Mouse (Mus musculus) intestine, embryonic 16.5 days (tissue): ENCODE measurements around the gene Smim6. TPM values are rescaled to one million over a fixed set of nuclear protein-coding genes. Genes with fewer than 3 reads are reported as not detected.

Experiments used
- ATAC-seq: fragments of 200-750 bp; cut with Nextera tagmentation; 2 replicates; pipeline ENCODE4 v1.8.0; 2017; ENCODE audit warnings: moderate TSS enrichment, moderate library complexity
- H3K27ac ChIP-seq: fragments of 300-500 bp; sonication (generic); 2 replicates; pipeline ENCODE4 v1.5.1; 2014; ENCODE audit warnings: mild to moderate bottlenecking, low read length
- H3K27me3 ChIP-seq: fragments of 300-500 bp; sonication (generic); replicated peaks from 2 replicates; pipeline ENCODE4 v1.6.1; 2014; ENCODE audit warnings: low read length, control low read depth, mixed read lengths; ENCODE audit not compliant: control insufficient read depth, insufficient read depth
- H3K36me3 ChIP-seq: fragments of 300-500 bp; sonication (generic); 2 replicates; pipeline ENCODE4 v1.6.1; 2014; ENCODE audit warnings: low read length, control low read depth; ENCODE audit not compliant: control insufficient read depth, insufficient read depth
- H3K4me1 ChIP-seq: fragments of 300-500 bp; sonication (generic); 2 replicates; pipeline ENCODE4 v1.6.1; 2014; ENCODE audit warnings: low read length, control low read depth, mixed read lengths; ENCODE audit not compliant: control insufficient read depth, insufficient read depth
- H3K4me2 ChIP-seq: fragments of 300-500 bp; sonication (generic); 2 replicates; pipeline ENCODE4 v1.6.1; 2014; ENCODE audit warnings: low read depth, low read length, control low read depth
- H3K4me3 ChIP-seq: fragments of 300-500 bp; sonication (generic); 2 replicates; pipeline ENCODE4 v1.5.1; 2014; ENCODE audit warnings: mild to moderate bottlenecking, low read length
- H3K9ac ChIP-seq: fragments of 300-500 bp; sonication (generic); 2 replicates; pipeline ENCODE4 v1.6.1; 2014; ENCODE audit warnings: low read depth, low read length
- H3K9me3 ChIP-seq: fragments of 300-500 bp; sonication (generic); 2 replicates; pipeline ENCODE4 v1.6.1; 2016; ENCODE audit warnings: low read length, control low read depth; ENCODE audit not compliant: control insufficient read depth
- WGBS: fragments of 180-500 bp; shearing (Covaris S2); extraction: QIAGEN DNeasy Blood & Tissue Kit; methylation state at CpG from one replicate; pipeline ENCODE4 v1.1.7; 2014; 5-methylcytosine and 5-hydroxymethylcytosine counted together
- polyA plus RNA-seq: library from polyadenylated mRNA; unstranded; fragments of >200 nt; fragmentation: Nextera tagmentation; extraction: Ambion mirVana; gene quantifications from 2 replicates; pipeline ENCODE4 v1.2.1, GENCODE M21; 2015

Smim6 gene
- polyA plus RNA-seq, 1 experiment from 2014 or later, result 38.6 TPM

- no peaks in the 10 kb centered on the region for H3K9me3 ChIP-seq
- WGBS, result 51% methylated on average over 8 of the region's 8 CpGs
- H3K36me3 ChIP-seq, result no peaks in the 10 kb centered on the region
- peaks cover 41% of the 10 kb centered on the region for H3K4me1 ChIP-seq
- ATAC-seq, result peak; percentile 9; the same call in 1 of the 2 replicates
- H3K4me3 ChIP-seq, result no peak overlapping the region
- H3K4me2 ChIP-seq, result no peak overlapping the region
- H3K27me3 ChIP-seq, result no peaks in the 10 kb centered on the region
- 0 out of 2 replicates have a peak overlapping the region, but pooled peaks have one; percentile 24 for H3K9ac ChIP-seq
- H3K27ac ChIP-seq, result peak overlapping the region; percentile 38
These were observed 7.4 kb upstream of the Smim6 start for GRCm38 (mm10) chr11:115904231-115904955.

DNA sequence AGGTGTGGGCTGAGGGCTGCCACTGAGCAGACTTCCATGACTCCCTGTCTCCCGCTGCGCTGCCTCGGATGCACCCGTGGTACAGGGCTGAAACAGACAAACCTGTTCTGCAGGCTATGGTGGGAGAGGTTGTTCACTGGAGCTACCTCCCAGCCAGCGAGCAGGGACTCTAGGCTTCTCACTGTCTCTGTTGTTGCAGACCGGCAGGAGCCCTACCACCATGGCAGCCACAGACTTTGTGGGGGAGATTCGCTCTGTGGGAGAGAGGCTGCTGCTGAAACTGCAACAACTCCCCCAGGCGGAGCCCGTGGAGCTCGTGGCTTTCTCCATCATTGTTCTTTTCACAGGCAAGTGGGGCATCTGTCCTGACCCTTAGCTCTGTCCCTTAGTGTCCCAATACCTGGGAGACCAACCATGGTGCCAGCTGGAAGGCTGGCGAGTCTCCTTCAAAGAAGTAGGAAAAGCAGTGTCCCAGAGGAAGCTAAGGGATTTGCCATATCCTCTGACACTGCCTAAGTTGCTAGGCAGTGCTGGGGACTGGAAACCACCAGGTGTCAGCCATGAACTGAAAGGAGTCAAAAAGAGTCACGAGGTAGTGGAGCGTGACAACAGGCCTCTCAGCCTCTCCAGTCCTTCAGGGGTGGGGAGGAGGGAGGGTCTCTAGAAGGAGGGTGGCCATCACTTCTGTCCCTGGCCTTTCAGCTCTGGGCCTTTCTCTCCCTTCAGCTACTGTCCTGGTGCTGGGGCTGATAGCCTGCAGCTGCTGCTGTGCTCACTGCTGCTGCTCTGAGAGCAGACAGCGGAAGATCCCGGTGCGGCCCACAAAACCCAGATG lies 6.6 kb upstream of the Smim6 start:
- Histone ChIP-seq H3K4me3 (no peak overlapping the region), H3K4me1 (peaks cover 34% of the 10 kb centered on the region), H3K27ac (peak overlapping the region; percentile 38), H3K4me2 (no peak overlapping the region), H3K9ac (peak overlapping the region; percentile 37; the same call in 1 of the 2 replicates), H3K9me3 (no peaks in the 10 kb centered on the region), H3K36me3 (no peaks in the 10 kb centered on the region), H3K27me3 (no peaks in the 10 kb centered on the region)
- ATAC-seq, result peak; percentile 62
- WGBS, result 53% methylated on average over 16 of the region's 16 CpGs

DNA sequence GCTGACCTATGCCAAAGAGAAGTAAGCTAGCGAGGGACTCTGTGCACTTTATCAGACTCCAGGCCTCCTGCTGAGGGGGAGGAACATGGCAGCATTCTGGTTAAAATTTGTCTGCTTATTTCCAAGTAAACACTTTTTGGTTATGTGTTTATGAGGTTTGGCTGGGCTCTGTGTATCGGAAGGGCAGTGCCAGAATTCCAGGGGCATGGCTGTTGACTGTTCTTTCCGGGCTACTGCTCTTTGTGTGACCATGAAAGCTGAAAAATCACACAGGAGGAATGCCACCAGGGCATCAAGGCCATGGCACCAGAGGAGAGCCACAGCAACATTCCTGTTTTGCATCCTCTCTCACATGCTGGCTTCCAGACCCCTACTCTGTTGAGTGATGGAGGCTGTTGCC lies 5.7 kb upstream of the Smim6 start:
- no peaks in the 10 kb centered on the region for H3K36me3 ChIP-seq
- H3K9me3 ChIP-seq, result no peaks in the 10 kb centered on the region
- H3K4me2 ChIP-seq, result no peak overlapping the region
- H3K4me1 ChIP-seq, result peaks cover 29% of the 10 kb centered on the region
- peak overlapping the region; percentile 37; the same call in 1 of the 2 replicates for H3K9ac ChIP-seq
- ATAC-seq, result no peak
- H3K27ac ChIP-seq, result no peak overlapping the region; the same call in 1 of the 2 replicates
- 74% methylated on average over 3 of the region's 3 CpGs for WGBS
- H3K4me3 ChIP-seq, result no peak overlapping the region
- H3K27me3 ChIP-seq, result no peaks in the 10 kb centered on the region

DNA sequence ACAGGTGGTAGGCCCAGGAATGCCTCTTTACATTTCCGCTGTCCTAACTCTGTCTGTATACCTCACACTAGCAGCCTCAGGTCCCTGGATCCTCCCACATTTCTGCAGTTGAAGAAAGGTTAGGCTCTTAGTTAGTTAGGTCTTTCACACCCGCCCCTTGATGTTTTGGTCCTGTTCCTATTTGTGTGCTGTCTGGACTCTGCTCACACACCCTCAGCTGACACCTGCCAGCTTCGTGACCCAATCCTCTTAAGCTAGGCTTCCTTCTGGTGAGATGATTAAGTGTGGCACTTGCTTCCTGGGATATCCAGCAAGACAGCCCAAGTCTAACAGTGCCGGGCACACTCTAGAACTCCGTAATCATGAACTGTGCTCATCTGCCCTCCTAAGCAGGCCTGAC lies 5.3 kb upstream of the Smim6 start:
- Histone ChIP-seq H3K9ac (no peak overlapping the region), H3K9me3 (no peaks in the 10 kb centered on the region), H3K27ac (no peak overlapping the region), H3K4me1 (peaks cover 29% of the 10 kb centered on the region), H3K36me3 (no peaks in the 10 kb centered on the region), H3K4me2 (no peak overlapping the region), H3K4me3 (no peak overlapping the region), H3K27me3 (no peaks in the 10 kb centered on the region)
- ATAC-seq, result no peak
- WGBS, result 91% methylated on average over 5 of the region's 5 CpGs

- WGBS, result 67% methylated on average over 5 of the region's 5 CpGs
- Histone ChIP-seq H3K4me1 (no peaks in the 10 kb centered on the region; the same call in 1 of the 2 replicates), H3K27ac (peak overlapping the region; percentile 97), H3K9me3 (no peaks in the 10 kb centered on the region), H3K36me3 (no peaks in the 10 kb centered on the region), H3K9ac (peak overlapping the region; percentile 59; the same call in 1 of the 2 replicates), H3K4me3 (no peak overlapping the region), H3K4me2 (peak overlapping the region; percentile 30), H3K27me3 (no peaks in the 10 kb centered on the region)
- peak; percentile 82 for ATAC-seq
These were observed 669 bp upstream of the Smim6 start for GRCm38 (mm10) chr11:115911134-115911561.

GRCm38 (mm10) chr11:115916579-115916978 lies 4.8 kb downstream of the Smim6 start:
- no peaks in the 10 kb centered on the region for H3K4me1 ChIP-seq
- H3K9ac ChIP-seq, result no peak overlapping the region
- H3K4me3 ChIP-seq, result no peak overlapping the region
- no peak overlapping the region for H3K27ac ChIP-seq
- no peak overlapping the region for H3K4me2 ChIP-seq
- H3K27me3 ChIP-seq, result no peaks in the 10 kb centered on the region
- WGBS, result 88% methylated on average over 4 of the region's 4 CpGs
- no peak for ATAC-seq
- H3K36me3 ChIP-seq, result no peaks in the 10 kb centered on the region
- H3K9me3 ChIP-seq, result no peaks in the 10 kb centered on the region

DNA sequence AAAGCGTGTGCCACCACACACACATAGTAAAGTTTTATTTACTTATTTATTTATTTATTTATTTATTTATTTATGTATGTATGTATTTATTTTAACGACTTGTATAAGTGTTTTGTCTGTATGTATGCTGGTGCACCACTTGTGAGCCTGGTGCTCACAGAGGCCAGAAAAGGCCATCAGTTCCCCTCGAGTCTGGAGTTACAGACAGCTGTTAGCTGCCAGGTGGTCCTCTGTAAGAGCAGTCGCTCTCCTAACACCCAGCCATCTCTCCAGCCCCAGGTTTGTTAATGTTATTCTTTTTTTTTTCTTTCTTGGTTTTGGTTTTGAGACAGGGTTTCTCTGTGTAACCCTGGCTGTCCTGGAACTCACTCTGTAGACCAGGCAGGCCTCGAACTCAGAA lies 6.8 kb downstream of the Smim6 start:
- Histone ChIP-seq H3K9me3 (no peaks in the 10 kb centered on the region), H3K9ac (no peak overlapping the region), H3K4me2 (no peak overlapping the region), H3K4me3 (no peak overlapping the region), H3K4me1 (no peaks in the 10 kb centered on the region), H3K27ac (no peak overlapping the region), H3K27me3 (no peaks in the 10 kb centered on the region), H3K36me3 (0 out of 2 replicates have a peak, but pooled peaks cover 3% of the 10 kb centered on the region)
- WGBS, result 83% methylated on average over 5 of the region's 5 CpGs
- ATAC-seq, result no peak

DNA sequence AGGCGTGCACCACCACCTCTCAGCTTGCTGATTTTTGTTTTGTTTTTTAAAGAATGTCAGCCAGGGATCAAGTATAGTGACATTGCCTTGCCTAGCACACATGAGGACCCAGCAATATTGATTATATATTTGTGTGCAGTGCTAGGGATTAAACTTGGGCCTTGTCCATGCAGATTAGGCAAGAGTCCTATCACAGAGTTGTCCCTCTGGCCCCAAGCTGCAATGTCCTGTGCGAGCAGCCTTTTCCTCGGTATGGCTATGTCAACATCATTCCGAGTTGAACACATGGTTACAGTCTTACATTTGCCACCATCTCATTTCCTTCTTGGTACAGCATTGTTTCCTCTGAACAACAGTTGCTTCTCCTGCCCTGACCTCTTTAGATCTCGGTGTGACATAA lies 7.3 kb downstream of the Smim6 start:
- Histone ChIP-seq H3K36me3 (0 out of 2 replicates have a peak, but pooled peaks cover 3% of the 10 kb centered on the region), H3K27ac (no peak overlapping the region), H3K27me3 (no peaks in the 10 kb centered on the region), H3K9me3 (no peaks in the 10 kb centered on the region), H3K4me2 (no peak overlapping the region), H3K4me3 (no peak overlapping the region), H3K9ac (no peak overlapping the region), H3K4me1 (no peaks in the 10 kb centered on the region)
- 83% methylated on average over 5 of the region's 5 CpGs for WGBS
- no peak for ATAC-seq

DNA sequence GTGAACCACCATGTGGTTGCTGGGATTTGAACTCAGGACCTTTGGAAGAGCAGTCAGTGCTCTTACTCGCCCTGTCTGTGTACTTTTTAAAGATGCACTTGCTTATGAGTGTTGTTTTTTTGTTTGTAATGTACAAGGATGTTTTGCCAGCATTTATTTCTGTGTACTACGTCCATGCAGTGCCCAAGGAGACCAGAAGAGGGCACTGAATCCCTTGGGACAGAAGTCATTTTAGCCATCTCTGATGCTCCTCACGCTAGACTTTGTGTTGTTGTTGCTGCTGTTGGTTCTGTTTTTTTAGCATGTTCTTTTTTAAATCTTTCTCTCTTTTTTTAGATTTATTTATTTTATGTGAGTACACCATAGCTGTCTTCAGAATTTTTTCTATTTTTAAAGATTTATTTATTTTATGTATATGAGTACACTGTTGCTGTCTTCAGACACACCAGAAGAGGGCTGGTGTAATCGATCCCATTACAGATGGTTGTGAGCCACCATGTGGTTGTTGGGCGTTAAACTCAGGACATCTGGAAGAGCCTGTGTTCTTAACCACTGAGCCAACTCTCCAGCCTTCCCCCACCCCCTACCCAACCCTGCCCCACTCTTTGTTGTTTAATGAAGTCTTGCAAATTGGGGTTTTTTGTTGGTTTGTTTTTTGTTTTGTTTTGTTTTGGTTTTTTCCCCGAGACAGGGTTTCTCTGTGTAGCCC lies 8.4 kb downstream of the Smim6 start:
- no peak for ATAC-seq
- Histone ChIP-seq H3K4me3 (no peak overlapping the region), H3K4me1 (no peaks in the 10 kb centered on the region), H3K9ac (no peak overlapping the region), H3K27ac (no peak overlapping the region), H3K36me3 (0 out of 2 replicates have a peak, but pooled peaks cover 3% of the 10 kb centered on the region), H3K4me2 (no peak overlapping the region), H3K9me3 (no peaks in the 10 kb centered on the region), H3K27me3 (no peaks in the 10 kb centered on the region)
- 43% methylated on average over 6 of the region's 6 CpGs for WGBS
